Mouse (Mus musculus): Measurements from ENCODE around the gene Gtf3c2. TPM values are rescaled to one million over a fixed set of nuclear protein-coding genes. Genes with fewer than 3 reads are reported as not detected.

The Gtf3c2 gene
- total RNA-seq, 2 experiments from 2014 or later: 76.4 to 112 TPM

Other genes with a start within 250 kb of the Gtf3c2 start
- 0.35 TPM in 1 of 2 replicates, not detected in the other for gene Cgref1, start 234.6 kb downstream of the Gtf3c2 start, total RNA-seq (2014; fragmentation: Nextera tagmentation)
- 0.46 TPM in 1 of 2 replicates, not detected in the other for gene Cgref1, start 234.6 kb downstream of the Gtf3c2 start, total RNA-seq (2017)
- 109 and 117 TPM in 2 replicates for gene Preb, start 219.8 kb downstream of the Gtf3c2 start, total RNA-seq (2014; fragmentation: Nextera tagmentation)
- gene Preb, start 219.8 kb downstream of the Gtf3c2 start, total RNA-seq (2017): 28.0 and 39.1 TPM in 2 replicates
- gene Tcf23, start 211.5 kb downstream of the Gtf3c2 start, total RNA-seq (2014; fragmentation: Nextera tagmentation): not detected in 2 replicates
- not detected in 2 replicates for gene Tcf23, start 211.5 kb downstream of the Gtf3c2 start, total RNA-seq (2017)
- 27.7 and 51.7 TPM in 2 replicates for gene Atraid, start 131.8 kb downstream of the Gtf3c2 start, total RNA-seq (2014; fragmentation: Nextera tagmentation)
- 50.1 and 57.6 TPM in 2 replicates for gene Atraid, start 131.8 kb downstream of the Gtf3c2 start, total RNA-seq (2017)
- gene Slc5a6, start 131.2 kb downstream of the Gtf3c2 start, total RNA-seq (2014; fragmentation: Nextera tagmentation): 3.1 and 4.3 TPM in 2 replicates
- gene Slc5a6, start 131.2 kb downstream of the Gtf3c2 start, total RNA-seq (2017): 4.1 and 7.1 TPM in 2 replicates
- gene Cad, start 125.4 kb downstream of the Gtf3c2 start, total RNA-seq (2014; fragmentation: Nextera tagmentation): 124 and 224 TPM in 2 replicates
- gene Cad, start 125.4 kb downstream of the Gtf3c2 start, total RNA-seq (2017): 39.7 and 65.0 TPM in 2 replicates
- not detected in 2 replicates for gene Dnajc5g, start 73.9 kb downstream of the Gtf3c2 start, total RNA-seq (2014; fragmentation: Nextera tagmentation)
- not detected in 2 replicates for gene Dnajc5g, start 73.9 kb downstream of the Gtf3c2 start, total RNA-seq (2017)
- gene Slc30a3, start 71.9 kb downstream of the Gtf3c2 start, total RNA-seq (2014; fragmentation: Nextera tagmentation): not detected in 2 replicates
- gene Slc30a3, start 71.9 kb downstream of the Gtf3c2 start, total RNA-seq (2017): not detected in 2 replicates
- gene Trim54, start 63.4 kb downstream of the Gtf3c2 start, total RNA-seq (2014; fragmentation: Nextera tagmentation): not detected in 2 replicates
- gene Trim54, start 63.4 kb downstream of the Gtf3c2 start, total RNA-seq (2017): not detected in 2 replicates
- gene Ucn, start 41.3 kb downstream of the Gtf3c2 start, total RNA-seq (2014; fragmentation: Nextera tagmentation): not detected in 2 replicates
- gene Ucn, start 41.3 kb downstream of the Gtf3c2 start, total RNA-seq (2017): not detected in 2 replicates
- gene Mpv17, start 25.9 kb downstream of the Gtf3c2 start, total RNA-seq (2014; fragmentation: Nextera tagmentation): 13.3 and 22.0 TPM in 2 replicates
- gene Mpv17, start 25.9 kb downstream of the Gtf3c2 start, total RNA-seq (2017): 30.0 and 40.1 TPM in 2 replicates
- 1.1 and 1.4 TPM in 2 replicates for gene Gm29609, start 233 bp downstream of the Gtf3c2 start, total RNA-seq (2014; fragmentation: Nextera tagmentation)
- 1.3 TPM in 1 of 2 replicates, not detected in the other for gene Gm29609, start 233 bp downstream of the Gtf3c2 start, total RNA-seq (2017)
- gene Snx17, start 13.1 kb upstream of the Gtf3c2 start, total RNA-seq (2014; fragmentation: Nextera tagmentation): 57.7 and 67.6 TPM in 2 replicates
- gene Snx17, start 13.1 kb upstream of the Gtf3c2 start, total RNA-seq (2017): 38.9 and 48.5 TPM in 2 replicates
- 116 and 148 TPM in 2 replicates for gene Eif2b4, start 13.3 kb upstream of the Gtf3c2 start, total RNA-seq (2014; fragmentation: Nextera tagmentation)
- 40.0 and 59.0 TPM in 2 replicates for gene Eif2b4, start 13.3 kb upstream of the Gtf3c2 start, total RNA-seq (2017)
- gene Zfp513, start 22.2 kb upstream of the Gtf3c2 start, total RNA-seq (2014; fragmentation: Nextera tagmentation): 5.3 and 5.5 TPM in 2 replicates
- 3.2 and 5.6 TPM in 2 replicates for gene Zfp513, start 22.2 kb upstream of the Gtf3c2 start, total RNA-seq (2017)
- 295 and 300 TPM in 2 replicates for gene Ppm1g, start 40.5 kb upstream of the Gtf3c2 start, total RNA-seq (2014; fragmentation: Nextera tagmentation)
- 329 and 355 TPM in 2 replicates for gene Ppm1g, start 40.5 kb upstream of the Gtf3c2 start, total RNA-seq (2017)
- gene Nrbp1, start 60.7 kb upstream of the Gtf3c2 start, total RNA-seq (2014; fragmentation: Nextera tagmentation): 43.4 and 51.1 TPM in 2 replicates
- gene Nrbp1, start 60.7 kb upstream of the Gtf3c2 start, total RNA-seq (2017): 64.9 and 75.5 TPM in 2 replicates
- gene Gm9970, start 61.1 kb upstream of the Gtf3c2 start, total RNA-seq (2014; fragmentation: Nextera tagmentation): not detected in 2 replicates
- not detected in 2 replicates for gene Gm9970, start 61.1 kb upstream of the Gtf3c2 start, total RNA-seq (2017)
- gene Krtcap3, start 71.5 kb upstream of the Gtf3c2 start, total RNA-seq (2014; fragmentation: Nextera tagmentation): 0.72 and 7.6 TPM in 2 replicates
- gene Krtcap3, start 71.5 kb upstream of the Gtf3c2 start, total RNA-seq (2017): 2.5 and 8.8 TPM in 2 replicates
- gene Ift172, start 111.0 kb upstream of the Gtf3c2 start, total RNA-seq (2014; fragmentation: Nextera tagmentation): 26.2 and 32.8 TPM in 2 replicates
- 10.7 and 18.0 TPM in 2 replicates for gene Ift172, start 111.0 kb upstream of the Gtf3c2 start, total RNA-seq (2017)
- 0.31 TPM in 1 of 2 replicates, not detected in the other for gene Fndc4, start 115.9 kb upstream of the Gtf3c2 start, total RNA-seq (2014; fragmentation: Nextera tagmentation)
- not detected in 2 replicates for gene Fndc4, start 115.9 kb upstream of the Gtf3c2 start, total RNA-seq (2017)
- not detected in 2 replicates for gene Gckr, start 117.3 kb upstream of the Gtf3c2 start, total RNA-seq (2014; fragmentation: Nextera tagmentation)
- gene Gckr, start 117.3 kb upstream of the Gtf3c2 start, total RNA-seq (2017): not detected in 2 replicates

All from megakaryocyte-erythroid progenitor cell, adult 5-6 weeks (primary cell).